Mouse (Mus musculus) testis, adult 2 months (tissue): Measurements from ENCODE around the gene Stxbp5l. TPM values are rescaled to one million over a fixed set of nuclear protein-coding genes. Genes with fewer than 3 reads are reported as not detected.
A peak's percentile ranks its signal among the peaks of the same experiment; 100 is the strongest.

Source experiments
- H3K27ac ChIP-seq: fragments of 200-500 bp; 2 replicates; pipeline ENCODE4 v1.5.1; 2012; ENCODE audit warnings: low read depth, low read length; ENCODE audit not compliant: control insufficient read depth, insufficient read depth
- H3K27me3 ChIP-seq: fragments of 200-500 bp; 2 replicates; pipeline ENCODE4 v1.6.1; 2012; ENCODE audit warnings: mild to moderate bottlenecking, low read length, moderate library complexity; ENCODE audit not compliant: control insufficient read depth, insufficient read depth
- H3K36me3 ChIP-seq: fragments of 200-500 bp; 2 replicates; pipeline ENCODE4 v1.6.1; 2012; ENCODE audit warnings: mild to moderate bottlenecking, low read length; ENCODE audit not compliant: control insufficient read depth, insufficient read depth
- H3K4me1 ChIP-seq: fragments of 200-500 bp; 2 replicates; pipeline ENCODE4 v1.6.1; 2012; ENCODE audit warnings: low read length; ENCODE audit not compliant: control insufficient read depth, insufficient read depth
- H3K4me3 ChIP-seq: fragments of 200-500 bp; 2 replicates; pipeline ENCODE4 v1.5.1; 2012; ENCODE audit warnings: low read depth, mild to moderate bottlenecking, low read length, moderate library complexity, mixed read lengths; ENCODE audit not compliant: control insufficient read depth
- CTCF ChIP-seq: fragments of 200-500 bp; IDR thresholded peaks from 2 replicates; pipeline ENCODE4 v1.5.1; 2012; ENCODE audit warnings: low read depth, mild to moderate bottlenecking, inconsistent platforms, low read length, moderate library complexity; ENCODE audit not compliant: control insufficient read depth, insufficient read depth, insufficient replicate concordance
- POLR2A ChIP-seq: fragments of 200-500 bp; IDR thresholded peaks from 2 replicates; pipeline ENCODE4 v1.6.1; 2012; ENCODE audit warnings: low read depth, mild to moderate bottlenecking, inconsistent platforms, low read length, moderate library complexity; ENCODE audit not compliant: control insufficient read depth
- polyA plus RNA-seq: library from polyadenylated mRNA; depleted of rRNA; stranded (reverse); fragments of >200 nt; gene quantifications from 2 replicates; pipeline ENCODE4 v1.2.3, GENCODE M21; 2012; rRNA removed

The Stxbp5l gene
- polyA plus RNA-seq, 1 experiment = 1.2 TPM

- no peak overlapping the region for H3K4me3 ChIP-seq
- no peaks in the 10 kb centered on the region for H3K36me3 ChIP-seq
- peaks cover 4% of the 10 kb centered on the region for H3K4me1 ChIP-seq
- no peaks in the 10 kb centered on the region for H3K27me3 ChIP-seq
- H3K27ac ChIP-seq = no peak overlapping the region
- TF ChIP-seq CTCF (peak; percentile 37; the same call in 1 of the 2 replicates), POLR2A (no peak)
Observed at GRCm38 (mm10) chr16:37109285-37109684, 275.5 kb downstream of the Stxbp5l start.

DNA sequence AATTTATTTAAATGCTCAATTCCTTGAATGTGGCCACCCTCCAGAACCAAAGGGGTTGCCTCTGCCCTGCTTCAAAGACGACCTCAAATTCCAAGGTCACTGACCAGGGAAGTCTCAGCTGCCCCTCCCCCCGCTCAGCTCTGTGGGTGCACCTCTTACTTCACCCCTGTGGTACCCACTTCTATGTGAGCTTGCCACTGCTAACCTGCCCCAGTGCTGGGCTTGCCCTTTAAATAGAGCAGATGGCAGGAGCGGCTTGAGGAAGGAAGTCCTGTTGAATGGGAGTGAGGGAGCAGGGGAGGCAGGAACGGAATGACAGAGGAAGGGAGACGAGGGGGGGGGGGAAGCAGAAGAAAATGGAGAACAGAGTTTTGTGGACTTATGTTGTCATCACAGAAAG lies 276.0 kb downstream of the Stxbp5l start:
- Histone ChIP-seq H3K27me3 (no peaks in the 10 kb centered on the region), H3K27ac (no peak overlapping the region), H3K4me3 (no peak overlapping the region), H3K36me3 (no peaks in the 10 kb centered on the region), H3K4me1 (peaks cover 4% of the 10 kb centered on the region)
- TF ChIP-seq CTCF = no peak
- TF ChIP-seq POLR2A = no peak

- H3K27me3 ChIP-seq = no peaks in the 10 kb centered on the region
Observed at GRCm38 (mm10) chr16:37094169-37094833, 290.5 kb downstream of the Stxbp5l start.

DNA sequence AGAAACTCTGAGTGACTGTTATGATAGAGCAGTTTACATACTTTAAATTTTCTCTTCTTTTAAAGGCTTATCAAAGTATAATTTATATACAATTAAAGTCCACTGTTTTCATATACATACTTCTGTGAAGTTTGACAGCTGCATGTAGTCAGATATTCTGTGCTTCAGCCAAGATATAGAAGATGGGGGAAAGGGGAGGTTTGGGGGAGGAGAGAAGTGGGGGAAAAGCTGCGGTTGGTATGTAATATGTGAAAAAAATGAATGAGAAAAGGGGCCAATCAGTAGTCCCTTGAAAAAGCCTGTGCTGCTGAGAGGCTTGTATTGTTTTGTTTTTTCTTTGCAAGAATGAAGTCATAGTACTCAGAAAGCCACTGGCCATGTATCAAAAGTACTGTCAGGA lies 295.1 kb downstream of the Stxbp5l start:
- no peak for TF ChIP-seq POLR2A
- TF ChIP-seq CTCF = no peak
- Histone ChIP-seq H3K27ac (no peak overlapping the region), H3K4me1 (no peaks in the 10 kb centered on the region), H3K36me3 (no peaks in the 10 kb centered on the region; the same call in 1 of the 2 replicates), H3K27me3 (no peaks in the 10 kb centered on the region), H3K4me3 (no peak overlapping the region)

More at GRCm38 (mm10) chr16:37094169-37094833, 290.5 kb downstream of the Stxbp5l start:
- Histone ChIP-seq H3K4me3 (no peak overlapping the region), H3K27ac (no peak overlapping the region), H3K4me1 (no peaks in the 10 kb centered on the region), H3K36me3 (no peaks in the 10 kb centered on the region; the same call in 1 of the 2 replicates)
- TF ChIP-seq CTCF (no peak), POLR2A (no peak)

- Histone ChIP-seq H3K36me3 (no peaks in the 10 kb centered on the region; the same call in 1 of the 2 replicates), H3K4me3 (no peak overlapping the region), H3K4me1 (no peaks in the 10 kb centered on the region), H3K27ac (no peak overlapping the region), H3K27me3 (no peaks in the 10 kb centered on the region)
- TF ChIP-seq POLR2A (no peak), CTCF (no peak)
Observed at GRCm38 (mm10) chr16:37072354-37072753, 312.4 kb downstream of the Stxbp5l start.

Other genes with a start within 250 kb of the Stxbp5l start
- gene Gtf2e1, start 154.8 kb upstream of the Stxbp5l start, polyA plus RNA-seq = 10.1 and 10.7 TPM in 2 replicates
- 5.5 and 6.0 TPM in 2 replicates for gene Rabl3, start 154.9 kb upstream of the Stxbp5l start, polyA plus RNA-seq
- gene Hgd, start 195.2 kb upstream of the Stxbp5l start, polyA plus RNA-seq = 0.79 and 1.2 TPM in 2 replicates